Mouse (Mus musculus): Measurements from ENCODE around the gene Babam1.

- TF ChIP-seq CTCF (IDR thresholded peaks at IDR 0.05; ENCODE audit: borderline replicate concordance, insufficient read depth, low read depth, low read length) (no peak), POLR2A (IDR thresholded peaks at IDR 0.05; ENCODE audit: borderline replicate concordance, insufficient read depth, low read length) (no peak)
Measured at GRCm38 (mm10) chr8:71358026-71358425, 38.6 kb upstream of the Babam1 start.

All from cerebellum, adult 2 months (tissue).